Mouse (Mus musculus) liver, adult 2 months (tissue): Measurements from ENCODE around the gene Ctdsp2. TPM values are rescaled to one million over a fixed set of nuclear protein-coding genes. Genes with fewer than 3 reads are reported as not detected.

Source experiments
- DNase-seq: peaks from one replicate; pipeline ENCODE4 v3.0.0-alpha.2; 2011; ENCODE audit warnings: low read depth, low spot score; ENCODE audit errors: extremely low read depth
- H3K27ac ChIP-seq: fragments of 200-500 bp; replicated peaks from 2 replicates; pipeline ENCODE4 v1.5.1; 2012; ENCODE audit warnings: low read depth, mild to moderate bottlenecking, control low read depth, inconsistent platforms, low read length; ENCODE audit not compliant: insufficient read depth
- H3K27me3 ChIP-seq: fragments of 200-500 bp; 2 replicates; pipeline ENCODE4 v1.6.1; 2012; ENCODE audit warnings: mild to moderate bottlenecking, moderate library complexity, low read length, inconsistent platforms; ENCODE audit not compliant: control insufficient read depth, insufficient read depth
- H3K36me3 ChIP-seq: fragments of 200-500 bp; 2 replicates; pipeline ENCODE4 v1.6.1; 2012; ENCODE audit warnings: low read length, inconsistent platforms; ENCODE audit not compliant: control insufficient read depth, insufficient read depth
- H3K4me1 ChIP-seq: fragments of 200-500 bp; 2 replicates; pipeline ENCODE4 v1.6.1; 2011; ENCODE audit warnings: low read length; ENCODE audit not compliant: control insufficient read depth, insufficient read depth
- H3K4me3 ChIP-seq: fragments of 200-500 bp; 2 replicates; pipeline ENCODE4 v1.5.1; 2011; ENCODE audit warnings: low read depth, mild to moderate bottlenecking, control low read depth, low read length, moderate library complexity; ENCODE audit not compliant: insufficient read depth
- H3K79me2 ChIP-seq: fragments of 200-500 bp; 2 replicates; pipeline ENCODE4 v1.6.1; 2012; ENCODE audit warnings: inconsistent platforms, mild to moderate bottlenecking, low read length, moderate library complexity; ENCODE audit not compliant: control insufficient read depth, insufficient read depth
- H3K9ac ChIP-seq: fragments of 200-500 bp; 2 replicates; pipeline ENCODE4 v1.6.1; 2012; ENCODE audit warnings: low read depth, mild to moderate bottlenecking, control low read depth, inconsistent platforms, low read length
- CTCF ChIP-seq: fragments of 200-500 bp; IDR thresholded peaks from 2 replicates; pipeline ENCODE4 v1.5.1; 2011; ENCODE audit warnings: low read depth, low read length, control low read depth
- POLR2A ChIP-seq: fragments of 200-500 bp; IDR thresholded peaks from 2 replicates; pipeline ENCODE4 v1.6.1; 2011; ENCODE audit warnings: low read length, control low read depth; ENCODE audit not compliant: insufficient read depth; ENCODE audit errors: extremely low read depth
- WGBS: fragments of 180-500 bp; shearing (Covaris S2); methylation state at CpG from one replicate; pipeline ENCODE4 v1.1.7; 2018; 5-methylcytosine and 5-hydroxymethylcytosine counted together
- polyA plus RNA-seq: library from polyadenylated mRNA; depleted of rRNA; stranded (reverse); fragments of >200 nt; gene quantifications from 2 replicates; pipeline ENCODE4 v1.2.3, GENCODE M21; 2012
- total RNA-seq: library from RNA; depleted of rRNA; stranded (reverse); fragments of >200 nt; gene quantifications from 2 replicates; pipeline ENCODE4 v1.2.3, GENCODE M21; 2014

The Ctdsp2 gene
- total and polyA plus RNA-seq, 2 experiments = 18.4 to 29.3 TPM

GRCm38 (mm10) chr10:127033301-127033741, 54.8 kb downstream of the Ctdsp2 start:
- Histone ChIP-seq H3K4me1 (no peaks in the 10 kb centered on the region), H3K27me3 (no peaks in the 10 kb centered on the region), H3K4me3 (no peak overlapping the region), H3K27ac (no peak overlapping the region), H3K36me3 (0 out of 2 replicates have a peak, but pooled peaks cover under 1% of the 10 kb centered on the region), H3K9ac (no peak overlapping the region), H3K79me2 (no peaks in the 10 kb centered on the region)
- no peak for TF ChIP-seq POLR2A
- no peak for TF ChIP-seq CTCF
- no peak for DNase-seq
- WGBS = 60% methylated on average over 8 of the region's 8 CpGs

GRCm38 (mm10) chr10:127036273-127036672, 57.8 kb downstream of the Ctdsp2 start:
- no peak overlapping the region for H3K4me3 ChIP-seq
- peak; percentile 61 for DNase-seq
- H3K9ac ChIP-seq = no peak overlapping the region
- H3K79me2 ChIP-seq = no peaks in the 10 kb centered on the region
- H3K27me3 ChIP-seq = no peaks in the 10 kb centered on the region
- 49% methylated on average over 12 of the region's 12 CpGs for WGBS
- peaks cover 3% of the 10 kb centered on the region; the same call in 1 of the 2 replicates for H3K4me1 ChIP-seq
- H3K27ac ChIP-seq = no peak overlapping the region
- no peaks in the 10 kb centered on the region for H3K36me3 ChIP-seq
- TF ChIP-seq POLR2A (no peak), CTCF (no peak)

- 73% methylated on average over 12 of the region's 12 CpGs for WGBS
- Histone ChIP-seq H3K79me2 (no peaks in the 10 kb centered on the region), H3K27ac (no peak overlapping the region), H3K36me3 (no peaks in the 10 kb centered on the region), H3K27me3 (no peaks in the 10 kb centered on the region), H3K9ac (no peak overlapping the region), H3K4me1 (peaks cover 5% of the 10 kb centered on the region; the same call in 1 of the 2 replicates), H3K4me3 (no peak overlapping the region)
- DNase-seq = no peak
- TF ChIP-seq POLR2A (no peak), CTCF (no peak)
Observed at GRCm38 (mm10) chr10:127037641-127038040, 59.1 kb downstream of the Ctdsp2 start.

GRCm38 (mm10) chr10:127040569-127041214, 62.2 kb downstream of the Ctdsp2 start:
- H3K4me3 ChIP-seq = peak overlapping the region; percentile 84
- DNase-seq = no peak
- peak overlapping the region; percentile 47 for H3K9ac ChIP-seq
- no peaks in the 10 kb centered on the region for H3K79me2 ChIP-seq
- no peaks in the 10 kb centered on the region for H3K27me3 ChIP-seq
- WGBS = 4% methylated on average over 20 of the region's 20 CpGs
- peaks cover 5% of the 10 kb centered on the region; the same call in 1 of the 2 replicates for H3K4me1 ChIP-seq
- H3K36me3 ChIP-seq = no peaks in the 10 kb centered on the region
- no peak overlapping the region for H3K27ac ChIP-seq
- no peak for TF ChIP-seq CTCF
- no peak for TF ChIP-seq POLR2A

GRCm38 (mm10) chr10:127041274-127041766, 62.8 kb downstream of the Ctdsp2 start, which contains the start of the genes Mettl1 and Eef1akmt3:
TSS of gene Mettl1 (plus strand) at chr10:127041414.
TSS of gene Eef1akmt3 (minus strand) at chr10:127041513.
- Histone ChIP-seq H3K9ac (peak within 1 kb of the TSS; percentile 71), H3K27ac (no peak within 1 kb of the TSS; the same call in 1 of the 2 replicates), H3K4me3 (peak within 1 kb of the TSS; percentile 84), H3K79me2 (no peaks in the 10 kb centered on the region), H3K27me3 (no peaks in the 10 kb centered on the region), H3K36me3 (no peaks in the 10 kb centered on the region), H3K4me1 (peaks cover 5% of the 10 kb centered on the region; the same call in 1 of the 2 replicates)
- DNase-seq = no peak
- TF ChIP-seq CTCF = no peak
- TF ChIP-seq POLR2A = no peak
- under 1% methylated on average over 28 of the region's 28 CpGs for WGBS

GRCm38 (mm10) chr10:127041774-127042338, 63.3 kb downstream of the Ctdsp2 start:
- TF ChIP-seq POLR2A = no peak
- no peak for TF ChIP-seq CTCF
- H3K4me3 ChIP-seq = peak overlapping the region; percentile 84
- H3K27ac ChIP-seq = no peak overlapping the region; the same call in 1 of the 2 replicates
- H3K79me2 ChIP-seq = no peaks in the 10 kb centered on the region
- no peaks in the 10 kb centered on the region for H3K27me3 ChIP-seq
- H3K36me3 ChIP-seq = no peaks in the 10 kb centered on the region
- WGBS = under 1% methylated on average over 44 of the region's 44 CpGs
- H3K4me1 ChIP-seq = peaks cover 5% of the 10 kb centered on the region; the same call in 1 of the 2 replicates
- H3K9ac ChIP-seq = peak overlapping the region; percentile 71
- DNase-seq = peak; percentile 70
